Mouse (Mus musculus) midbrain, embryonic 10.5 days (tissue): Measurements from ENCODE around the gene Lcat. TPM values are rescaled to one million over a fixed set of nuclear protein-coding genes. Genes with fewer than 3 reads are reported as not detected.
A peak's percentile ranks its signal among the peaks of the same experiment; 100 is the strongest.

Experiments used
- DNase-seq: peaks from one replicate; pipeline ENCODE4 v3.0.0-alpha.2; 2017; ENCODE audit warnings: low spot score
- H3K27ac ChIP-seq: fragments of 300-500 bp; sonication (generic); replicated peaks from 2 replicates; pipeline ENCODE4 v1.5.1; 2016; ENCODE audit warnings: mild to moderate bottlenecking
- H3K27me3 ChIP-seq: fragments of 300-500 bp; sonication (generic); 2 replicates; pipeline ENCODE4 v1.6.1; 2016; ENCODE audit warnings: low read depth, mild to moderate bottlenecking; ENCODE audit not compliant: poor library complexity, severe bottlenecking
- H3K36me3 ChIP-seq: fragments of 300-500 bp; sonication (generic); 2 replicates; pipeline ENCODE4 v1.6.1; 2016; ENCODE audit warnings: mild to moderate bottlenecking, moderate library complexity
- H3K4me1 ChIP-seq: fragments of 300-500 bp; sonication (generic); 2 replicates; pipeline ENCODE4 v1.6.1; 2016
- H3K4me3 ChIP-seq: fragments of 300-500 bp; sonication (generic); 2 replicates; pipeline ENCODE4 v1.5.1; 2016; ENCODE audit warnings: mild to moderate bottlenecking, moderate library complexity
- H3K9me3 ChIP-seq: fragments of 300-500 bp; sonication (generic); replicated peaks from 2 replicates; pipeline ENCODE4 v1.6.1; 2016; ENCODE audit warnings: mild to moderate bottlenecking
- WGBS: fragments of 180-500 bp; shearing (Covaris S2); methylation state at CpG from one replicate; pipeline ENCODE4 v1.1.7; 2016; 5-methylcytosine and 5-hydroxymethylcytosine counted together
- polyA plus RNA-seq: library from polyadenylated mRNA; unstranded; fragments of >200 nt; fragmentation: Nextera tagmentation; extraction: Ambion mirVana; gene quantifications from 2 replicates; pipeline ENCODE4 v1.2.1, GENCODE M21; 2016

The Lcat gene
- polyA plus RNA-seq, 1 experiment from 2014 or later, result 1.2 TPM

- DNase-seq, result peak; percentile 80
- peaks cover 50% of the 10 kb centered on the region for H3K27me3 ChIP-seq
- peak within 1 kb of the TSS; percentile 85 for H3K27ac ChIP-seq
- H3K4me3 ChIP-seq, result peak within 1 kb of the TSS; percentile 76
- H3K36me3 ChIP-seq, result no peaks in the 10 kb centered on the region
- H3K9me3 ChIP-seq, result no peaks in the 10 kb centered on the region
- under 1% methylated on average over 47 of the region's 47 CpGs for WGBS
- H3K4me1 ChIP-seq, result peaks cover 31% of the 10 kb centered on the region
These were observed 22.7 kb upstream of the Lcat start, which contains the start of gene Slc12a4 for GRCm38 (mm10) chr8:105965905-105966341. Gene Slc12a4 (minus strand): TSS chr8:105966097.

GRCm38 (mm10) chr8:105965266-105965904 lies 22.2 kb upstream of the Lcat start:
- H3K4me1 ChIP-seq, result peaks cover 31% of the 10 kb centered on the region
- H3K27me3 ChIP-seq, result peaks cover 50% of the 10 kb centered on the region
- H3K4me3 ChIP-seq, result peak overlapping the region; percentile 76
- DNase-seq, result no peak
- WGBS, result 3% methylated on average over 40 of the region's 40 CpGs
- peak overlapping the region; percentile 85 for H3K27ac ChIP-seq
- H3K9me3 ChIP-seq, result no peaks in the 10 kb centered on the region
- H3K36me3 ChIP-seq, result no peaks in the 10 kb centered on the region

GRCm38 (mm10) chr8:105964506-105965265 lies 21.5 kb upstream of the Lcat start:
- 73% methylated on average over 12 of the region's 12 CpGs for WGBS
- Histone ChIP-seq H3K36me3 (no peaks in the 10 kb centered on the region), H3K4me3 (peak overlapping the region; percentile 76), H3K4me1 (peaks cover 31% of the 10 kb centered on the region), H3K27me3 (peaks cover 50% of the 10 kb centered on the region), H3K27ac (peak overlapping the region; percentile 85; the same call in 1 of the 2 replicates), H3K9me3 (no peaks in the 10 kb centered on the region)
- DNase-seq, result no peak

- peaks cover 9% of the 10 kb centered on the region for H3K36me3 ChIP-seq
- H3K4me1 ChIP-seq, result peaks cover 24% of the 10 kb centered on the region
- H3K27me3 ChIP-seq, result peaks cover 32% of the 10 kb centered on the region
- H3K27ac ChIP-seq, result no peak overlapping the region
- 90% methylated on average over 10 of the region's 10 CpGs for WGBS
- H3K9me3 ChIP-seq, result no peaks in the 10 kb centered on the region
- H3K4me3 ChIP-seq, result no peak overlapping the region
- no peak for DNase-seq
These were observed 18.4 kb upstream of the Lcat start for GRCm38 (mm10) chr8:105961536-105961935.

- WGBS, result 72% methylated on average over 14 of the region's 14 CpGs
- Histone ChIP-seq H3K36me3 (peaks cover 9% of the 10 kb centered on the region), H3K4me3 (no peak overlapping the region), H3K9me3 (no peaks in the 10 kb centered on the region), H3K27ac (no peak overlapping the region), H3K27me3 (peaks cover 28% of the 10 kb centered on the region), H3K4me1 (peaks cover 20% of the 10 kb centered on the region)
- no peak for DNase-seq
These were observed 17.9 kb upstream of the Lcat start for GRCm38 (mm10) chr8:105961101-105961500.

GRCm38 (mm10) chr8:105959350-105959749 lies 16.2 kb upstream of the Lcat start:
- DNase-seq, result no peak
- peaks cover 2% of the 10 kb centered on the region for H3K4me1 ChIP-seq
- H3K27ac ChIP-seq, result no peak overlapping the region
- peaks cover 10% of the 10 kb centered on the region for H3K27me3 ChIP-seq
- H3K9me3 ChIP-seq, result no peaks in the 10 kb centered on the region
- WGBS, result 93% methylated on average over 7 of the region's 7 CpGs
- H3K36me3 ChIP-seq, result peaks cover 14% of the 10 kb centered on the region
- no peak overlapping the region for H3K4me3 ChIP-seq

- H3K27me3 ChIP-seq, result no peaks in the 10 kb centered on the region
- no peaks in the 10 kb centered on the region for H3K9me3 ChIP-seq
- DNase-seq, result no peak
- no peak overlapping the region for H3K27ac ChIP-seq
- no peaks in the 10 kb centered on the region; the same call in 1 of the 2 replicates for H3K4me1 ChIP-seq
- no peak overlapping the region for H3K4me3 ChIP-seq
- 80% methylated on average over 3 of the region's 4 CpGs for WGBS
- H3K36me3 ChIP-seq, result peaks cover 23% of the 10 kb centered on the region
These were observed 14.6 kb upstream of the Lcat start for GRCm38 (mm10) chr8:105957813-105958212.

- Histone ChIP-seq H3K4me3 (no peak overlapping the region), H3K4me1 (no peaks in the 10 kb centered on the region; the same call in 1 of the 2 replicates), H3K27me3 (no peaks in the 10 kb centered on the region), H3K27ac (no peak overlapping the region), H3K36me3 (peaks cover 29% of the 10 kb centered on the region), H3K9me3 (no peaks in the 10 kb centered on the region)
- 87% methylated on average over 4 of the region's 4 CpGs for WGBS
- DNase-seq, result no peak
These were observed 13.4 kb upstream of the Lcat start for GRCm38 (mm10) chr8:105956556-105956955.

- Histone ChIP-seq H3K9me3 (no peaks in the 10 kb centered on the region), H3K4me3 (no peak overlapping the region), H3K27ac (no peak overlapping the region), H3K27me3 (no peaks in the 10 kb centered on the region), H3K4me1 (0 out of 2 replicates have a peak, but pooled peaks cover 4% of the 10 kb centered on the region), H3K36me3 (peaks cover 73% of the 10 kb centered on the region)
- DNase-seq, result no peak
- 59% methylated on average over 7 of the region's 7 CpGs for WGBS
These were observed 8.0 kb upstream of the Lcat start for GRCm38 (mm10) chr8:105951057-105951659.

GRCm38 (mm10) chr8:105949350-105949749 lies 6.2 kb upstream of the Lcat start:
- Histone ChIP-seq H3K27me3 (no peaks in the 10 kb centered on the region), H3K4me1 (0 out of 2 replicates have a peak, but pooled peaks cover 4% of the 10 kb centered on the region), H3K36me3 (peaks cover 85% of the 10 kb centered on the region), H3K27ac (no peak overlapping the region), H3K4me3 (no peak overlapping the region), H3K9me3 (no peaks in the 10 kb centered on the region)
- WGBS, result 96% methylated on average over 10 of the region's 10 CpGs
- no peak for DNase-seq

- WGBS, result 91% methylated on average over 5 of the region's 5 CpGs
- H3K4me1 ChIP-seq, result peaks cover 9% of the 10 kb centered on the region
- H3K27ac ChIP-seq, result no peak overlapping the region
- H3K27me3 ChIP-seq, result no peaks in the 10 kb centered on the region
- no peak for DNase-seq
- H3K9me3 ChIP-seq, result no peaks in the 10 kb centered on the region
- no peak overlapping the region for H3K4me3 ChIP-seq
- H3K36me3 ChIP-seq, result peaks cover 44% of the 10 kb centered on the region
These were observed 640 bp downstream of the Lcat start for GRCm38 (mm10) chr8:105942542-105942941.

- Histone ChIP-seq H3K4me1 (peaks cover 9% of the 10 kb centered on the region), H3K36me3 (peaks cover 39% of the 10 kb centered on the region), H3K9me3 (no peaks in the 10 kb centered on the region), H3K27ac (no peak overlapping the region), H3K4me3 (no peak overlapping the region), H3K27me3 (no peaks in the 10 kb centered on the region)
- WGBS, result 92% methylated on average over 11 of the region's 11 CpGs
- no peak for DNase-seq
These were observed 1.2 kb downstream of the Lcat start for GRCm38 (mm10) chr8:105942026-105942425.

- H3K36me3 ChIP-seq, result peaks cover 4% of the 10 kb centered on the region
- H3K4me3 ChIP-seq, result peak within 1 kb of the TSS; percentile 86
- no peak for DNase-seq
- peaks cover 25% of the 10 kb centered on the region for H3K4me1 ChIP-seq
- WGBS, result 48% methylated on average over 4 of the region's 4 CpGs
- H3K27me3 ChIP-seq, result no peaks in the 10 kb centered on the region
- H3K9me3 ChIP-seq, result no peaks in the 10 kb centered on the region
- peak within 1 kb of the TSS; percentile 92 for H3K27ac ChIP-seq
These were observed 4.9 kb downstream of the Lcat start, which contains the start of gene Psmb10 for GRCm38 (mm10) chr8:105938306-105938669. Gene Psmb10 (minus strand): TSS chr8:105938444.
